Mouse (Mus musculus) neural tube, embryonic 12.5 days (tissue): ENCODE data around the gene Fbxl5. TPM values are rescaled to one million over a fixed set of nuclear protein-coding genes. Genes with fewer than 3 reads are reported as not detected.

Experiments used
- ATAC-seq: fragments of 200-750 bp; cut with Nextera tagmentation; 2 replicates; pipeline ENCODE4 v1.8.0; 2017; ENCODE audit warnings: low read depth, mild to moderate bottlenecking, moderate TSS enrichment, moderate library complexity; ENCODE audit not compliant: low FRiP score
- H3K27ac ChIP-seq: fragments of 300-500 bp; sonication (generic); 2 replicates; pipeline ENCODE4 v1.5.1; 2016
- H3K27me3 ChIP-seq: fragments of 300-500 bp; sonication (generic); replicated peaks from 2 replicates; pipeline ENCODE4 v1.6.1; 2016; ENCODE audit warnings: mild to moderate bottlenecking
- H3K36me3 ChIP-seq: fragments of 300-500 bp; sonication (generic); 2 replicates; pipeline ENCODE4 v1.6.1; 2016; ENCODE audit warnings: mild to moderate bottlenecking
- H3K4me1 ChIP-seq: fragments of 300-500 bp; sonication (generic); 2 replicates; pipeline ENCODE4 v1.6.1; 2016
- H3K4me2 ChIP-seq: fragments of 300-500 bp; sonication (generic); replicated peaks from 2 replicates; pipeline ENCODE4 v1.6.1; 2016; ENCODE audit warnings: mild to moderate bottlenecking
- H3K4me3 ChIP-seq: fragments of 300-500 bp; sonication (generic); 2 replicates; pipeline ENCODE4 v1.5.1; 2016
- H3K9ac ChIP-seq: fragments of 300-500 bp; sonication (generic); 2 replicates; pipeline ENCODE4 v1.6.1; 2016; ENCODE audit warnings: mild to moderate bottlenecking
- H3K9me3 ChIP-seq: fragments of 300-500 bp; sonication (generic); 2 replicates; pipeline ENCODE4 v1.6.1; 2016; ENCODE audit warnings: mild to moderate bottlenecking
- WGBS: fragments of 180-500 bp; shearing (Covaris S2); methylation state at CpG from one replicate; pipeline ENCODE4 v1.1.7; 2016; 5-methylcytosine and 5-hydroxymethylcytosine counted together
- polyA plus RNA-seq: library from polyadenylated mRNA; unstranded; fragments of >200 nt; fragmentation: Nextera tagmentation; extraction: Ambion mirVana; gene quantifications from 2 replicates; pipeline ENCODE4 v1.2.1, GENCODE M21; 2016

Fbxl5 gene
- polyA plus RNA-seq, 1 experiment from 2014 or later = 60.1 TPM

- Histone ChIP-seq H3K4me2 (no peak overlapping the region), H3K27me3 (no peaks in the 10 kb centered on the region), H3K9ac (no peak overlapping the region), H3K4me3 (no peak overlapping the region), H3K4me1 (no peaks in the 10 kb centered on the region), H3K9me3 (peaks cover 6% of the 10 kb centered on the region; the same call in 1 of the 2 replicates), H3K27ac (no peak overlapping the region), H3K36me3 (no peaks in the 10 kb centered on the region)
- ATAC-seq = no peak
- 93% methylated on average over 3 of the region's 3 CpGs for WGBS
Observed at GRCm38 (mm10) chr5:43848275-43848674, 26.8 kb upstream of the Fbxl5 start.

- H3K4me1 ChIP-seq = no peaks in the 10 kb centered on the region
- H3K36me3 ChIP-seq = no peaks in the 10 kb centered on the region
- H3K4me3 ChIP-seq = no peak overlapping the region
- H3K4me2 ChIP-seq = no peak overlapping the region
- H3K9ac ChIP-seq = no peak overlapping the region
- no peak overlapping the region for H3K27ac ChIP-seq
- ATAC-seq = no peak
- peaks cover 6% of the 10 kb centered on the region; the same call in 1 of the 2 replicates for H3K9me3 ChIP-seq
- H3K27me3 ChIP-seq = no peaks in the 10 kb centered on the region
Observed at GRCm38 (mm10) chr5:43847555-43847954, 26.1 kb upstream of the Fbxl5 start.

GRCm38 (mm10) chr5:43846227-43846626 lies 24.8 kb upstream of the Fbxl5 start:
- Histone ChIP-seq H3K27me3 (no peaks in the 10 kb centered on the region), H3K36me3 (no peaks in the 10 kb centered on the region), H3K9me3 (peaks cover 6% of the 10 kb centered on the region; the same call in 1 of the 2 replicates), H3K4me3 (no peak overlapping the region), H3K4me2 (no peak overlapping the region), H3K27ac (no peak overlapping the region), H3K9ac (no peak overlapping the region), H3K4me1 (no peaks in the 10 kb centered on the region)
- WGBS = 33% methylated on average over 2 of the region's 2 CpGs
- no peak for ATAC-seq

- no peak overlapping the region for H3K9ac ChIP-seq
- H3K27me3 ChIP-seq = no peaks in the 10 kb centered on the region
- 59% methylated on average over 1 of the region's 1 CpGs for WGBS
- peaks cover 6% of the 10 kb centered on the region; the same call in 1 of the 2 replicates for H3K9me3 ChIP-seq
- no peaks in the 10 kb centered on the region for H3K4me1 ChIP-seq
- no peak overlapping the region for H3K4me3 ChIP-seq
- no peak overlapping the region for H3K27ac ChIP-seq
- ATAC-seq = no peak
- H3K4me2 ChIP-seq = no peak overlapping the region
- H3K36me3 ChIP-seq = no peaks in the 10 kb centered on the region
Observed at GRCm38 (mm10) chr5:43845646-43846045, 24.2 kb upstream of the Fbxl5 start.

GRCm38 (mm10) chr5:43845083-43845482 lies 23.6 kb upstream of the Fbxl5 start:
- Histone ChIP-seq H3K9me3 (peaks cover 6% of the 10 kb centered on the region; the same call in 1 of the 2 replicates), H3K9ac (no peak overlapping the region), H3K4me2 (no peak overlapping the region), H3K4me3 (no peak overlapping the region), H3K4me1 (no peaks in the 10 kb centered on the region), H3K36me3 (no peaks in the 10 kb centered on the region), H3K27me3 (no peaks in the 10 kb centered on the region), H3K27ac (no peak overlapping the region)
- ATAC-seq = no peak
- 89% methylated on average over 5 of the region's 5 CpGs for WGBS

- Histone ChIP-seq H3K27me3 (no peaks in the 10 kb centered on the region), H3K36me3 (no peaks in the 10 kb centered on the region), H3K9ac (no peak overlapping the region), H3K9me3 (peaks cover 6% of the 10 kb centered on the region; the same call in 1 of the 2 replicates), H3K27ac (no peak overlapping the region), H3K4me3 (no peak overlapping the region), H3K4me2 (no peak overlapping the region), H3K4me1 (no peaks in the 10 kb centered on the region)
- WGBS = 76% methylated on average over 3 of the region's 3 CpGs
- ATAC-seq = no peak
Observed at GRCm38 (mm10) chr5:43842576-43843155, 21.2 kb upstream of the Fbxl5 start.

GRCm38 (mm10) chr5:43842011-43842285 lies 20.5 kb upstream of the Fbxl5 start:
- Histone ChIP-seq H3K9ac (no peak overlapping the region), H3K36me3 (no peaks in the 10 kb centered on the region), H3K9me3 (peaks cover 6% of the 10 kb centered on the region; the same call in 1 of the 2 replicates), H3K4me2 (no peak overlapping the region), H3K4me1 (no peaks in the 10 kb centered on the region), H3K27ac (no peak overlapping the region), H3K4me3 (no peak overlapping the region), H3K27me3 (no peaks in the 10 kb centered on the region)
- no peak for ATAC-seq
- WGBS = 86% methylated on average over 5 of the region's 5 CpGs

- no peaks in the 10 kb centered on the region for H3K36me3 ChIP-seq
- peaks cover 6% of the 10 kb centered on the region; the same call in 1 of the 2 replicates for H3K9me3 ChIP-seq
- H3K4me2 ChIP-seq = no peak overlapping the region
- no peak for ATAC-seq
- H3K4me1 ChIP-seq = no peaks in the 10 kb centered on the region
- WGBS = 51% methylated on average over 11 of the region's 11 CpGs
- no peak overlapping the region for H3K27ac ChIP-seq
- no peak overlapping the region for H3K9ac ChIP-seq
- H3K27me3 ChIP-seq = no peaks in the 10 kb centered on the region
- no peak overlapping the region for H3K4me3 ChIP-seq
Observed at GRCm38 (mm10) chr5:43841144-43842010, 19.9 kb upstream of the Fbxl5 start.

- Histone ChIP-seq H3K4me1 (no peaks in the 10 kb centered on the region), H3K9ac (no peak overlapping the region), H3K36me3 (no peaks in the 10 kb centered on the region), H3K4me2 (no peak overlapping the region), H3K4me3 (no peak overlapping the region), H3K9me3 (no peaks in the 10 kb centered on the region), H3K27ac (no peak overlapping the region), H3K27me3 (no peaks in the 10 kb centered on the region)
- ATAC-seq = no peak
- 47% methylated on average over 5 of the region's 5 CpGs for WGBS
Observed at GRCm38 (mm10) chr5:43837372-43837771, 15.9 kb upstream of the Fbxl5 start.

- Histone ChIP-seq H3K4me2 (no peak overlapping the region), H3K27ac (no peak overlapping the region), H3K9ac (no peak overlapping the region), H3K4me1 (no peaks in the 10 kb centered on the region), H3K27me3 (no peaks in the 10 kb centered on the region), H3K9me3 (no peaks in the 10 kb centered on the region), H3K36me3 (no peaks in the 10 kb centered on the region), H3K4me3 (no peak overlapping the region)
- no peak for ATAC-seq
- WGBS = 93% methylated on average over 7 of the region's 7 CpGs
Observed at GRCm38 (mm10) chr5:43836590-43836989, 15.2 kb upstream of the Fbxl5 start.

- WGBS = 81% methylated on average over 9 of the region's 9 CpGs
- no peak overlapping the region for H3K4me3 ChIP-seq
- no peaks in the 10 kb centered on the region for H3K4me1 ChIP-seq
- H3K4me2 ChIP-seq = no peak overlapping the region
- no peak overlapping the region for H3K9ac ChIP-seq
- H3K27ac ChIP-seq = no peak overlapping the region
- H3K27me3 ChIP-seq = no peaks in the 10 kb centered on the region
- ATAC-seq = no peak
- no peaks in the 10 kb centered on the region for H3K36me3 ChIP-seq
- H3K9me3 ChIP-seq = no peaks in the 10 kb centered on the region
Observed at GRCm38 (mm10) chr5:43827366-43827765, 5.9 kb upstream of the Fbxl5 start.

GRCm38 (mm10) chr5:43826883-43827282 lies 5.4 kb upstream of the Fbxl5 start:
- no peak overlapping the region for H3K9ac ChIP-seq
- H3K27ac ChIP-seq = no peak overlapping the region
- no peaks in the 10 kb centered on the region for H3K27me3 ChIP-seq
- WGBS = 86% methylated on average over 2 of the region's 2 CpGs
- H3K36me3 ChIP-seq = no peaks in the 10 kb centered on the region
- H3K4me2 ChIP-seq = no peak overlapping the region
- H3K4me3 ChIP-seq = no peak overlapping the region
- no peaks in the 10 kb centered on the region for H3K9me3 ChIP-seq
- H3K4me1 ChIP-seq = no peaks in the 10 kb centered on the region
- ATAC-seq = no peak

- Histone ChIP-seq H3K36me3 (no peaks in the 10 kb centered on the region), H3K4me1 (no peaks in the 10 kb centered on the region), H3K4me3 (no peak overlapping the region), H3K27ac (no peak overlapping the region), H3K9me3 (no peaks in the 10 kb centered on the region), H3K27me3 (no peaks in the 10 kb centered on the region), H3K4me2 (no peak overlapping the region), H3K9ac (no peak overlapping the region)
- 92% methylated on average over 3 of the region's 3 CpGs for WGBS
- ATAC-seq = no peak
Observed at GRCm38 (mm10) chr5:43824580-43824979, 3.1 kb upstream of the Fbxl5 start.
